Mouse (Mus musculus) frontal cortex, adult 2 months (tissue): ENCODE measurements around the gene Col24a1. TPM values are rescaled to one million over a fixed set of nuclear protein-coding genes. Genes with fewer than 3 reads are reported as not detected.
A peak's percentile ranks its signal among the peaks of the same experiment; 100 is the strongest.

Source experiments
- DNase-seq, 2 experiments: peaks; one replicate each; pipeline ENCODE4 v3.0.0; 2022; ENCODE audit warnings: low spot score in 1 of 2; ENCODE audit errors: extremely low spot score in 1 of 2
- polyA plus RNA-seq: library from polyadenylated mRNA; depleted of rRNA; stranded (reverse); fragments of >200 nt; gene quantifications from 2 replicates; pipeline ENCODE4 v1.2.3, GENCODE M21; 2012; rRNA removed

The Col24a1 gene
- 20.0 TPM in 2 replicates for polyA plus RNA-seq

- peak in 1 of 2 experiments; percentile 44 for DNase-seq
Observed at GRCm38 (mm10) chr3:145292337-145293134, at the start of gene Col24a1. Gene Col24a1, plus strand, starts transcription at chr3:145292472.

DNA sequence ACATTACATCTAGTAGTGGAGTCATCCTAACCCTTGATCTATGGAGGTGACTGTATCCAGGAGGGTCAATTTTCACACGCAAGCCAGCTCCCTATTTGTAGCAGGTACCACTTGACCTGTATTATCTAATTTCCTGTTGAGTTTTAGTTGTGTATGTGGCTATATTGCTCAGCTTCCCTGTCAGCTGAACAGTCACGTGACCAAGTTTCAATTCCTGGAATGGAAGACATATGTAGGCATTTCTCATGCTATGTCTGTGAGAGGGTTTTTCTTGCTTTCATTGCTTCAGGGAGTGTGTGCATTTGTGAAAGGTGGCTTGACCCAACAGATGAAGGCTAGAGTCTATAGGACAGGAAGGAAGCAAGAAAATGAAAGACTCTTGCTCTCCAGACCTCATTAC lies 44.2 kb upstream of the Col24a1 start:
- DNase-seq, result no peak

DNA sequence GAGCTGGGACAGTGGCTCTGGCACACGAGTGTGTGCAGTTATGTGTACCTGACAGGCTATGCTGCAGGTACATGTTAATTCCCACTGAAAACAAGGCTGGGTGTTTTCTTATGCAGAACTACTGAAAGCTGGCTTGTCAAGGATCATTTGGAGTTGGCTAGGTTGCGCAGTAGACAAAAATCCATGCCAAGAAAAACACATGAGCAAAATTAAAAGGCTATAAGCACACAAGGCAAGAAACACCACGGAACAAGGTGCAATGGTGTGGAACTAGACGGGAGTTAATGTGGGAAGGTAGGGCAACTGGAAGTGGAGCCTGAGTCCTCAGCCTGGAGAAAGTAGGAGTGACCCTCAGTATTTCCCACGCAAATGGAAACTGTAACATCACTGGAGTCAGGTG lies 39.2 kb upstream of the Col24a1 start:
- no peak for DNase-seq

- peak; percentile 21 to 73 for DNase-seq
Observed at GRCm38 (mm10) chr3:145254764-145255396, 37.4 kb upstream of the Col24a1 start.

GRCm38 (mm10) chr3:145256647-145257046 lies 35.6 kb upstream of the Col24a1 start:
- DNase-seq, result no peak

DNA sequence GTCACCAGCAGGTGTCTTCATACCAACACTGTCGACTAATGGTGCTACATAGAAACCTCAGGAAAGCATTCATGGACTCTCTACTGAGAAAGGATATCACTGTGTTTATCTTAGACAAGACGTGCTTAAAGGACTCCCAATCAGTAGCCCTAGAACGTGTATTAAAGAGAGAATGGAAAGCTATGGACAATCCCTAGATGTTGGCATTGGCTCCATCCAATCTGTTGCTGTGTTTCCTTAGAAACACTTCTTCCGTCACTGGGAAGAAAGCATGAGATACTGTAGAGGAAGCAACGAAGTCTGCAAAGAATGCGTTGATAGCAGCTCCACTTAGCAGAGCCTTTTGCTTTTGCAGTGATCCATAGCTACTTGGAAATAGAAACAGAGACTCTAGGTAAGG lies 32.6 kb upstream of the Col24a1 start:
- DNase-seq, result no peak

- DNase-seq, result no peak
Observed at GRCm38 (mm10) chr3:145263131-145263530, 29.1 kb upstream of the Col24a1 start.

- DNase-seq, result peak in 1 of 2 experiments; percentile 16
Observed at GRCm38 (mm10) chr3:145268066-145268465, 24.2 kb upstream of the Col24a1 start.

- no peak for DNase-seq
Observed at GRCm38 (mm10) chr3:145274191-145274590, 18.1 kb upstream of the Col24a1 start.

DNA sequence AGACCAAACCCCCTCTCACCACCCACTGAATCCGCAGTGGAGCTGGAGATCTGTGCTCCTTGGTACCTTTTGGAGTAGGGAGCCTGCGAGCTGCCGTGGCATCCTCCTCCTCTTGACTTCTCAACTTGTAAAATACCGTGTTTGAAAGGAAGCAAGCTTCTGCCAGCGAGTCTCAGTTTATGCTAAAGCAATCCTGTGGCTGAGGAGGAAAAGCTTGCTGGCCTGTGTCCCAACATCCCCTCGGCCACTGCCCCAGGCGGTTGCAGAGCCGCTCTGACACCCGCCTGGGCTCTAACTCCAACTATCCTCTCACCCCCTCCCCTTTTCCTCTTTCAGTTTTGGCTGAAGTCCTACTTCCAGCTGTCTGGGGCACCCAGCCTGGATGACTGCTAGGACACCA lies 935 bp downstream of the Col24a1 start:
- peak in 1 of 2 experiments; percentile 26 for DNase-seq

DNA sequence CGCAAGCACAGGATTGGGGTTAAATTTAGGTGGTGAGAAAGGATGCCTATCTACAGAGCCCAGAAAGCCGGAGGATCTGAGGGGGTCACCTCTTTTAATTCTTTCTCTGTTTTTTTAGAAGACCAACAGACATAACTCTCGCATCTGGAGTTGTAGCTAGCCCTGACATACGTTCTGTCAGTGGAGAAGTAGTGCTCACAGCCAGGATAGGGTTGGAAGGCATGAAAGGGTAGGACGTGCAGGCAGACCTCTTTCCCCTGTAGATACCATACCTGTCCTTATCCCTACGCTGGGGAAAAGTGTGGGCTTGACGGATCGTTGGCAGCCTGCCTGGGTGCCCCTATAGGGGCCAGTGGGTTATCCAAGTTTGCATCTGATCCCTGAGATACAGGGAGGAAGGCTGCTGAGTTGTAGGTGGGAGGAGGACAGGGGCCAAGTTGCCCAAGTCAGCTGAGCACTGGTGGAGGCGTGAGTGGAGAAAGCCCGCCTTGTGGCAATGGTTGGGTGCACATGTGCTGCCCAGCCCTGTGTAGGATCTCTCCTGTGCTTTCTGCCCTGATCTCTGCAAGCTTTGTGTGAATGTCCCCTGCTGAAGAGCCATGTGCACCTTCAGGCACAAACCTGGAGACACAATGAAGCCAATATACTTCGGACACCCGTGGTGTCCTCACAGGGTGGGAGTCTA lies 1.5 kb downstream of the Col24a1 start:
- DNase-seq, result no peak

DNA sequence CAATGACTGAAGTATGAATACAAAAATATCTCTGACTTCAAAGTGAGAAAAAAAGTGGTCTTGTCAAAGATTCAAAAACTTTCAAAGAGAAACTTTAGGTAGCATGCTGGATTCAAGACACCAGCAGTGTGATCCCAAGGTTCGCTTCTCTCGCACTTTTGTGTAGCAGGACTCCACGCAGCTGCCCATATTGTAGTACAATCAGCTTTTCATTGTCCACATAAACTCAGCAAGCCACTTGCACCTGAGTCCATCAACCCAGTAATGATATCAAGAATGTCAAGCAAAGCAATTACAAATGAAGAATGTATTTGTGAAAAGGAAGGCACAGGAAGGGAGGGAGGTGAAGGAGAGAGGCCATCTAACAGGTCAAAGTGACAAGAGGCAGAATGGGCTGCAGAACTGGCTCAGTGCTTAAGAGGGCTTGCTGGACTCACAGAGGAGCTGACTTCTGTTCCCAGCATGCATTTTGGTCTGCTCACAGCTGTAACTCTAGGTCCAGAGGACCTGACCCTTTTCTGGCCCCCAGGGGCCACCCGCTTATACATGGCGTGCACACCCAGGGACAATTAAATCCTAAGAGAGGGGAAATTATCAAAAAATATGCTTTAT lies 7.8 kb downstream of the Col24a1 start:
- DNase-seq, result no peak

GRCm38 (mm10) chr3:145305311-145305710 lies 13.0 kb downstream of the Col24a1 start:
- no peak for DNase-seq

- peak in 1 of 2 experiments; percentile 20 for DNase-seq
Observed at GRCm38 (mm10) chr3:145307209-145307608, 14.9 kb downstream of the Col24a1 start.

DNA sequence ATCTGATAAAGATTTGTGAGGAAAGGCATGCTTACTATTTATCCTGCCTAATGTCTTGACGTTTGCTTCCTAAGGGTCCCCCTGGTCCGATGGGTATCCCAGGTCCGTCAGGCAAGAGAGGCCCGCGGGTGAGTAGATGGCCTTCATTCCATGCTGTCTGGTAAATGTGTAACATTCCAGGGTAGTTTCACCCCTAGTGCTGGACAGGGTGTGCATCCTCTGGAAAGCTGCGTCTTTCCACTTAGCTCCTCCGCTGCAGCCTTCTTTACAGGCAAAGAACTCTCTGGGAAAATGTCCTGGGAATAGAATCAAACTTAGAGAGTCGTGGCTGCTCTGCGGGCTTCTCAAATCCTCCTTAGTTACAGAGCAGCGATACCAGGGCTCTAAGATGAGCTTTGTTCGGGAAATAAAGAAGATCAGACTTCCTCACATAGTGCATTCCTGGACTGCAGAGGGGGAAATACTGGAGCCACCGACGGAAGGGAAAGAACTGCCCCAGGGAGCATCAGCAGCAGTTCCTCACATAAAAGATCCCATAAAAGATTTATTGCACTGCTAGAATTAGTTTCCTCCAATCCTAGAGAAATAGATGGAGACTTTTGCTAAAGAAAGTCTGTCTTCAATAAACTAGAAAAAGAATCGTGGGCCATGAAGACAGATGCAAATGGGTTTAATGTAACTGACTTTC lies 28.5 kb downstream of the Col24a1 start:
- no peak for DNase-seq

DNA sequence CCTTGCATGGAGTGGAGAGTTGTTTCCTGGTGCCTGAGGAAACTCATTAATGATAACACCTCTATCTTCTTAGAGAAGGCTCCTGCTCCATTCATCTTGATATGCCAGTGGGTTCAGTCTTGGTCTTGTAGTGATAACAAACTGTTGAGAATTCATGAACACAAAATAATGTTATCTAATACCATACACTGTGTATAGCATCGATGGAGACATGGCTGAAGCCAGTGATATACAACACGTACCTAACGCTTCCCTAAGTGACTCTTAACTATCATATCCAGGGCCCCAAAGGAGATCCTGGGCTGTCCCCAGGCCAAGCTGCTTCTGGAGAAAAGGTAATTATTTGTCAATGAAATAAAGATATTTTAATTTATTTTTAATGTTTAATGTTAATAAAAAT lies 33.1 kb downstream of the Col24a1 start:
- DNase-seq, result no peak

GRCm38 (mm10) chr3:145331642-145332041 lies 39.4 kb downstream of the Col24a1 start:
- no peak for DNase-seq

DNA sequence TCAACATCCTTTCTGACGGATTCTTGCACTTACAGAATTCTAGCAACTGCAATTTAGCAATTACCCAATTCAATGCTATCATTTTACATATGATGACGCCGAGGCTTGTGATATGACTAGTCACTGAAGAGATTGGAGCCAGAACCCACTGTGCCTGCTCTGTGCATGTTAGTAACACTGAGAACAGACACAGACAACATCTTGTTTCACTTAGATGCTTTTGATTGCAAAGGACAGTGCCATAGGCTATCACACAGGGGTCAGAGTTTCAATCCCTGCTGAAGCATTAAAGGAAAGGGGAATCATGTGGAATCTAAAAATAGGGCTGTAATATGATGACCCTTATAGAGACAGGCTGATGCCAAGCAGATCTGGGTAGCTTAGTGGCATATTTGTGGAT lies 41.8 kb downstream of the Col24a1 start:
- DNase-seq, result no peak

GRCm38 (mm10) chr3:145337161-145337560 lies 44.9 kb downstream of the Col24a1 start:
- no peak for DNase-seq

GRCm38 (mm10) chr3:145339851-145340499 lies 47.7 kb downstream of the Col24a1 start:
- no peak for DNase-seq
